Mouse (Mus musculus): ENCODE data around the gene Tmem245.

- TF ChIP-seq CTCF (IDR thresholded peaks at IDR 0.05; ENCODE audit: low read depth) (no peak), EP300 (IDR thresholded peaks at IDR 0.05; ENCODE audit: low read depth) (no peak)
Measured at GRCm38 (mm10) chr4:56914338-56914737, 32.9 kb downstream of the Tmem245 start.
